Mouse (Mus musculus) A20 (cell line): ENCODE results near the gene Relt.
A peak's percentile ranks its signal among the peaks of the same experiment; 100 is the strongest.

Source experiments
- DNase-seq: peaks from one replicate; pipeline ENCODE4 v3.0.0-alpha.2; 2011; ENCODE audit warnings: low read depth, low spot score

Gene Relt

DNA sequence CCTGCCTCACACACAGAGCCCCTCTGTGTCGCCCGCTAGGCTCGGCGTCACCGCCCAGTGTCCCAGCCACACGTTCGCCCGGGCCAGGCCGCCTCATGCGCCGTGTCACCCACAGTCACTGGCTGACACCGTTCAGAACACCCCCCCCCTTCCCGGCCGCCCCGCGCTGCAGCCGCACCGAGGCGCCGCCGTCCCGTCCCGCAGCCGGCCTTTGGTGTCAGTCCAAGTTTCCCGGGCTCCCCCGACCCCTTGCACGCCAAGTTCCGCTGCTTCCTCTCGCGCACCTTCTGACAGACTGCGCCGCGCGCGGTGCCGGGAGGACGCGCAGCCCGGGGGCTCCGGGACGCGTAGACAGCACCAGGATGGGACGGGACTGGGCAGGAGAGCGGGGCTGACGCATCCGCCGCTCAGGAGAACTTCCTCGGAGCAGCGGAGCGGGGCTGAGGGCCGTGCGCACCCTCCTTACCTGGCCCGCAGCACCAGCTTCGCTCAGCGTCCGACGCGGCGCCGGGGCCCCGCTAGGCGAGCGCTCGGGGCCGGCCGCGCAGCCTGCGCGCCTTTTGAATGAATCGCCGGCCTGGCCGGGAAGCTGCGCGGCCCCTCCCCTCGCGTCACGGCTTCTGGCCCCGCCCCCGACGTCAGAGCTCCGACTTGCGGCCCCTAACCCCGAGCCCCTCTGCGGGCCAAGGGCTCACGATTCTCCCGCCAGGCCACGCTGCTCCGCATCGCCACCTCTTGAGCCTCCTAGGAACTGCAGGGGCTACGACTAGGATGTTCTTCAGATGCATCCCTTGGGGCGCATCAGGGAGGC lies at the start of gene Relt:
Relt (minus strand) TSS at position 619 of the 811 bp plus-strand sequence.
- peak; percentile 98 for DNase-seq

DNA sequence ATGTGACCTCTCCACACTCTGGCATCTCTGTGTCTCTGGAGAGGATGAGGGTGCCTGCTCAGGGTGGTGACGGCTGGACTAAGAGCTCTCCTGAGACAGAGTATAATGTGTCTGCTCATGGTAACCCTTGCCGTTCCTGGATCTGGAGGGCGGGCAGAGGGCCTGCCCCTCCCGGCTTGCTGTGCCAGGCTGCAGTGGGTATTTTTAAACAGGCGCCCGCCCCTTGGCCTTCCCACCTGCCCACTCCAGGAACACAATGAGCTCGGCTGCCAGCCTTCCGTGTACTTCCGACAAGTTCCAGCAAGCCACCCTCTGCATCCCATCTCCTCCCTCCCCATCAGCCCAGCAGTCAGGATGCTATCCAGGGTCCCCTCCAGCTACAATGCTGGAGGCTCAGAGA lies 48.5 kb upstream of the Relt start:
- DNase-seq = no peak

DNA sequence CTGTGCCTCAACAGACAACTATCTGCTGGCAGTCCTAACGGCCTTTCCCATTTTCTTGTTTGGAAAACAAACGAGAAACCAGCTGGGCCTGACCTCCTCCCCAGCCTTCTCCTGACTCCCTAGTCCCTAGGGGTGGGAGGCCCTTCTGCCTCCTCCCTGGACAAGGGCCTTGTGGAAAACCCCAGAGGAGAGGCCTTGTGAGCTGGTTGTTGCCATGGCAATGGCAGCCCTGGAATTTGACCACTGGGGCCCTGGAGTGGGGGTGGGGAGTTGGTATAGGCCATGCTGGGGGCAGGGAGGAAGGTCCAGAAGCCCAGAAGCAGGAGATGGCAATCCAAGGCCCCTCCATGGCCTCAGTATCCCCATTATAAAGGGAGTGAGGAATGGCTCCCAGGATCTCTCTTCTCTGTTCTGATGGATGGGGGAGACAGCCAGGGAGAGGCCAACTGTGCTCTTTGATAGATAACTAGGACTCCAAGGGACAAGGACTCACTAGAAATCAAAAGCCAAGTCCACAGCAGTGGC lies 48.1 kb upstream of the Relt start:
- DNase-seq = no peak

DNA sequence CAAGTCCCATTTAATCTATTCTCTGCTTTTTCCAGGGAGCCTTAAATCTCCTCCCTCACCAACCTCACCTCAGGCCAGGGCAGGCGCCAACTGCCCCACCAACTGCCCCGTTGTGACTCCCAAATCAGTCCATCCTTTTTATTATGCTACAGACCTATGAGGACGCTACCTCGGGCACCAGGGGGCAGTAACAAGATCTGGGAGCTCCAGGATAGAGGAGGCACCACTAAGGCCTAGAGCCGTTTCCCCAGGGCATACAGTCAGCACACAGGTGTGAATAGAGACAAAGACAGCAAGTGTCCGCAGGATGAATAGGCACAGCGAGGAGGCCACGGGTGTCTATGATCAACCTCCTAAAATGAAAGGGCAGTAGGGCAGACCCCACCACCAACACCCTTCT lies 45.3 kb upstream of the Relt start:
- peak; percentile 20 for DNase-seq

DNA sequence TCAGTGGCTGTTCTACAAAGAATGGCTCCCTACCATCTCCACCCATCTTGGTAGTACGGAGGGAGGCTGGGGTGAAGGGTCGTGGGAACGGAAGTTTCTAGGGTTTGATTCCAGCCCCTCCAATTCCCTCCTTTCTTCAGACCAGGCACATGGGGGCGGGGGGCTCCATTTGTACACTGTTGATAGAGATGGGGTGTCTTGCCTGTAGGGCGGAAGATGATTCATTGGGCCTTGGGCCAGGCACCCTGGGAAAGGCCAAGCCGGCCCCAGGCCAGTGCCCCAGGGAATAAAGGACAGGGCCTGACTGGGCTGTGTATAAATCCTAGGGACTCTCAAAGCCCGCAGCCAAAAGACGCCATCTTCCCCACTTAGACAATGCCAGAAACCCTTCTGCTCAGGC lies 44.8 kb upstream of the Relt start:
- no peak for DNase-seq

DNA sequence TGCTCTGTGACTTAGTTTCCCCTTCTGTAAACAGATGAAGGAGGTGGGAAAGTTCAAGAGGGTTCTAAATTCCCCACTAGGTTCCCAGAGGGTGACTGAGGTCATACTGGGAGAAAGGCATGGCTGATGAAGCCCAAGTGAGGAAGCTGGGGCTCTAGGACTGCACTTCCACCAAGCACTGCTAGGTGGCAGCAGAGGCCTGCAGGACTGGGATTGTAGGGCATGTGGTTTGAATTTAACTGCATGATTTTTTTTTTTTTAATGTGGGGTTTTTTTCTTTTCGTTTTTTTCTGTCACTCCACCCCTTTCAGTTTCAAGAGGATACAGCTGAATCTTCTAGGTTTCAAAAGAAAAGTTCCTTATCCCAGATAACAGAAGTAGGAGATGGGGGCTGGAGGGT lies 44.0 kb upstream of the Relt start:
- peak; percentile 64 for DNase-seq

GRCm38 (mm10) chr7:100906029-100906789 lies 43.0 kb upstream of the Relt start:
- DNase-seq = no peak

- DNase-seq = no peak
Measured at GRCm38 (mm10) chr7:100905037-100905436, 41.8 kb upstream of the Relt start.

- no peak for DNase-seq
Measured at GRCm38 (mm10) chr7:100904612-100905011, 41.4 kb upstream of the Relt start.

DNA sequence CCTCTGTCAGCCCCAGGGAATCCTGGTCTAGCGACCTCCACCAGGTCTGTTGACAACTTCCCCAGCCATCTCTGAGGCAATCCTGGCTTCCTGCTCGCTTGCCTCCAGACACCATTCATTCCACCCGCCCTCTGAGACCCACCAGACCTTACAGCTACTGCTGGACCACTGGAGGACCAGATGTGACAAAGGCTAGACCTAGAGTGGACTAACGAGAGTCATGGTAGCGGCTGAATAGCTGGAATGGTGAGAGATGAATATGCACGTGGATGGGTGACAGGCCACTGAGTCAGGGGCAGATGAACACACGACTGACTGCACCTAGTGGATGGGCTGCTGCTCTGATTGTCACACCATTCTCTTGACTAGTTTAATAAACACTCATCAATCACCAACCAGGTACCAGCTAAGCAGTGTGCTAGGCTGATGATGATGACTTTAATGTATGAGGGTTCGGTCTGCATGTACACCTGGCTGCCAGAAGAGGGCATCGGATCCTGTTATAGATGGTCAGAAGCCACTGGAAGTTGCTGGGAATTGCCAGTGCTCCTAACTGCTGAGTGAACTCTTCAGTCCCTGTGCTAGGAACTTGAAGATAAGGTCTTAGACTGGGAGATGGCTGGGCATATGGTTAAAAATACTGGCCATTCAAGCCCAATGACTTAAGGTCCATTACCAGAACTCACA lies 39.3 kb upstream of the Relt start:
- no peak for DNase-seq

DNA sequence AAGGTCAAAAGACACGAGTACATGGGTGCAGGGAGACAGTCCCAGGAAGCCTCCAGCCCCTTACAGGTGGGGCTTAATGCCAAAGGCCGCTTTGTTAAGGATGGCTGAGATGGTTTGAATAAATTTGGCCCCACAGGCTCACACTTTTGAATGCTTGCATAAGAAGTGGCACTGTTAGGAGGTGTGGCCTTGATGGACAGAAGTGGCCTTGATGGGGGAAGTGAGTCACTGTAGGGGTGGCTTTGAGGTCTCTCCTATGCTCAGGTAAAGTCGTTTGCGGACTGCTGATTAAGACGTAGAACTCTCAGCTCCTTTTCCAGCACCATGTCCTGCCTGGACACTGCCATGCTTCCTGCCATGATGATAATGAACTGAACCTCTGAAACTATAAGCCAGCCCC lies 34.6 kb upstream of the Relt start:
- no peak for DNase-seq

GRCm38 (mm10) chr7:100894833-100895226 lies 31.6 kb upstream of the Relt start:
- no peak for DNase-seq

DNA sequence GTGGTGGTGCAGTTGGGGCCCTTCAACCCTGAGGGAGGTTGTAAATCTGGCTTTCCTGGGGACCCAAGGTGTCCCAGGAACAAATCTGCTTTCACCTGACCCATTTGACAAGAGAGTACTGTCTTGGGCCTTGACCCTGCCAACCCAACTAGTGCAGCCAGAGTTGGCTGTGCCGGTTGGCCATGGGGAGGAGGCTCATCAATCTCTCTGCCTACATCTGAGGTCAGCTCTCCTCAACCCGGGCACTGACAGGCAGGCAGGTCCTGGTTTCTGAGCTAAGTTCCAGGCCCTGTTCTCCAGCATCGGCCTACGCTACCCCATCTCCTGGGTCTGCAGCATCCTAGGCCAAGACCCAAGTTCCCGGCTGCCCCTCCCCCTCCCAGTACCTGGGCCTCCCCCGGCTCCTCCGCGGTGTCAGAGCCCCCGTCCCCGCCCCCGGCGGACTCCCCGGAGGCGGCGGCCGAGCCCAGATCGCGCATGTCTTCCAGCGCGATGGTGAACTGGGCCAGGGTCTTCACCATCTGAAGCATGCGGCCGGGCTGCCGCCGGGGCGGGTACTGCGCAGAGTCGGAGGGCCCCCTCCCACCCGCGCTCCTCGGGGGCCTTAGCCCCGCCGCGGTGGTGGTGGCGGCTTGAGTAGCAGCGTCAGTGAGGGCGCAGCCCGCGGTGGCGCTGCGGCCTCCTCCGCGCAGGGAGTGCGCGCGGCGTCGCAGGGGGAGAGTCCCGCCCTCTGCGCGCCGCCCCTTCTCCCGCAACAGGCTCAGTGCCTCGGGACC lies 31.0 kb upstream of the Relt start:
- DNase-seq = no peak

GRCm38 (mm10) chr7:100893249-100894056 lies 30.2 kb upstream of the Relt start:
- DNase-seq = no peak

GRCm38 (mm10) chr7:100886535-100886934 lies 23.3 kb upstream of the Relt start:
- peak; percentile 56 for DNase-seq

GRCm38 (mm10) chr7:100884460-100884859 lies 21.2 kb upstream of the Relt start:
- no peak for DNase-seq

GRCm38 (mm10) chr7:100881950-100882349 lies 18.7 kb upstream of the Relt start:
- no peak for DNase-seq

DNA sequence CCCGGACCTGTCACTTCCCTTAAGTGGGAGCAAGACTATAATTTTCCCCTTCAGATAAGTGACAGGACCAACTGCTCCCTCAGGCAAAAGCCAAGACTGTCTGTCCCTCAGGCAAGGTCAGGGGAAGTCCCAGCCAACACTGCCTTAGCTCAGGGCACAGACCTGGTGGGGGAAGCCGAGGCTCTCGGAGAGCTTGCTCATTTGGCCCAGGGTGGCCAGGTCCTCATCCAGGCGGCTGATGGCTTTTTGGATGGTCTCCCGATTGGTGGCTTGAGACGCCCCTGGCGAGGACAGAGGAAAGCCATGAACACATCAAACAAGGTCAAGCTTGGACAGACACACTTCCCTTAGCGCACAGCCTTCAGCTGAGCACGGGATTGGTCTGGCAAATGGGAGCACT lies 18.3 kb upstream of the Relt start:
- no peak for DNase-seq

GRCm38 (mm10) chr7:100879595-100879994 lies 16.3 kb upstream of the Relt start:
- peak; percentile 68 for DNase-seq

GRCm38 (mm10) chr7:100876771-100877170 lies 13.5 kb upstream of the Relt start:
- no peak for DNase-seq

DNA sequence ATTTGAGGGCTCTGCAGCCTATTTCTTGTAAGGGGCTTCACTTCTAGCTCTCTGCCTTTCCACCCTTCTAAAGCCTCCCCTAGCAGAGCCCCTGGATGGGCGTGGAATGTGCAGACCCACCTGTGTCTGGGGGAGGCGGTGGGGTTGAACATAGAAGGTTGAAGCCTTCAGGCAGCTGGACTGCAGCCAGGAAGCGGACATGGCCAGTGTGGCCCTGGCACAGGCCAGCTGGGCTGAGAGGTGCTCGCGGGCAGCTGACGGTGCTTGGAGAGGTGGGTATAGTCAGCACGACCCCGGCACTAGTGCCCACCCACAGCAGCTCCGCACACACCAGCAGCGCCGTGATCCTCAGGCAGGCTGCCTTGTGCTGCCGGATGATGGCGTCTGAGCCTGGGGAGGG lies 13.0 kb upstream of the Relt start:
- DNase-seq = no peak
